Mouse (Mus musculus): ENCODE measurements around the gene Plbd1. TPM values are rescaled to one million over a fixed set of nuclear protein-coding genes. Genes with fewer than 3 reads are reported as not detected.

Gene Plbd1
- polyA plus RNA-seq, 1 experiment from 2014 or later = 37.8 TPM

GRCm38 (mm10) chr6:136672467-136672866, 10.7 kb upstream of the Plbd1 start:
- no peaks in the 10 kb centered on the region for H3K9me3 ChIP-seq (ENCODE audit: control insufficient read depth, low read length)
- H3K9ac ChIP-seq (ENCODE audit: low read length) = no peak overlapping the region
- H3K4me2 ChIP-seq (replicated peaks; ENCODE audit: low read depth) = no peak overlapping the region
- H3K36me3 ChIP-seq (ENCODE audit: control insufficient read depth, insufficient read depth, low read length) = no peaks in the 10 kb centered on the region
- DNase-seq (ENCODE audit: low spot score) (peak; percentile 58), ATAC-seq (ENCODE audit: low FRiP score, low TSS enrichment) (peak; percentile 71)
- no peaks in the 10 kb centered on the region for H3K27me3 ChIP-seq (ENCODE audit: control insufficient read depth, insufficient read depth, low read length)
- no peak overlapping the region for H3K4me3 ChIP-seq (ENCODE audit: low read depth, low read length)
- 0 out of 2 replicates have a peak, but pooled peaks cover 3% of the 10 kb centered on the region for H3K4me1 ChIP-seq (replicated peaks; ENCODE audit: control insufficient read depth, insufficient read depth)
- H3K27ac ChIP-seq (replicated peaks) = peak overlapping the region; percentile 35; the same call in 1 of the 2 replicates
- WGBS = 32% methylated on average over 7 of the region's 7 CpGs
- TF ChIP-seq CTCF (IDR thresholded peaks at IDR 0.05; ENCODE audit: low read depth) (peak; percentile 51), EP300 (optimal IDR thresholded peaks at IDR 0.05) (no peak)

- no peak for ATAC-seq (ENCODE audit: low FRiP score, low TSS enrichment)
These were observed 7.5 kb upstream of the Plbd1 start for GRCm38 (mm10) chr6:136669274-136669673.

GRCm38 (mm10) chr6:136668266-136668986, 6.7 kb upstream of the Plbd1 start:
- H3K4me2 ChIP-seq (replicated peaks; ENCODE audit: low read depth) = no peak overlapping the region
- DNase-seq (ENCODE audit: low spot score) (peak; percentile 63), ATAC-seq (ENCODE audit: low FRiP score, low TSS enrichment) (peak; percentile 93)
- H3K9ac ChIP-seq (ENCODE audit: low read length) = no peak overlapping the region
- 0 out of 2 replicates have a peak, but pooled peaks cover 3% of the 10 kb centered on the region for H3K4me1 ChIP-seq (replicated peaks; ENCODE audit: control insufficient read depth, insufficient read depth)
- H3K27ac ChIP-seq (replicated peaks) = peak overlapping the region; percentile 83
- 35% methylated on average over 14 of the region's 14 CpGs for WGBS
- H3K9me3 ChIP-seq (ENCODE audit: control insufficient read depth, low read length) = no peaks in the 10 kb centered on the region
- H3K27me3 ChIP-seq (ENCODE audit: control insufficient read depth, insufficient read depth, low read length) = no peaks in the 10 kb centered on the region
- no peak for TF ChIP-seq EP300 (optimal IDR thresholded peaks at IDR 0.05)
- TF ChIP-seq CTCF (IDR thresholded peaks at IDR 0.05; ENCODE audit: low read depth) = no peak
- H3K36me3 ChIP-seq (ENCODE audit: control insufficient read depth, insufficient read depth, low read length) = no peaks in the 10 kb centered on the region
- H3K4me3 ChIP-seq (ENCODE audit: low read depth, low read length) = no peak overlapping the region

More at GRCm38 (mm10) chr6:136669274-136669673, 7.5 kb upstream of the Plbd1 start:
- Histone ChIP-seq H3K36me3 (ENCODE audit: control insufficient read depth, insufficient read depth, low read length) (no peaks in the 10 kb centered on the region), H3K4me3 (ENCODE audit: low read depth, low read length) (no peak overlapping the region), H3K27me3 (ENCODE audit: control insufficient read depth, insufficient read depth, low read length) (no peaks in the 10 kb centered on the region), H3K9ac (ENCODE audit: low read length) (no peak overlapping the region), H3K4me2 (replicated peaks; ENCODE audit: low read depth) (no peak overlapping the region), H3K9me3 (ENCODE audit: control insufficient read depth, low read length) (no peaks in the 10 kb centered on the region), H3K27ac (replicated peaks) (peak overlapping the region; percentile 45; the same call in 1 of the 2 replicates), H3K4me1 (replicated peaks; ENCODE audit: control insufficient read depth, insufficient read depth) (0 out of 2 replicates have a peak, but pooled peaks cover 3% of the 10 kb centered on the region)
- DNase-seq (ENCODE audit: low spot score) = no peak
- WGBS = 67% methylated on average over 5 of the region's 5 CpGs
- TF ChIP-seq EP300 (optimal IDR thresholded peaks at IDR 0.05) (no peak), CTCF (IDR thresholded peaks at IDR 0.05; ENCODE audit: low read depth) (no peak)

- ATAC-seq (ENCODE audit: low FRiP score, low TSS enrichment) (0 out of 2 replicates have a peak, but pooled peaks have one; percentile 3), DNase-seq (ENCODE audit: low spot score) (no peak)
- WGBS = 45% methylated on average over 11 of the region's 11 CpGs
- Histone ChIP-seq H3K27ac (replicated peaks) (no peak overlapping the region; the same call in 1 of the 2 replicates), H3K9ac (ENCODE audit: low read length) (peak overlapping the region; percentile 61), H3K36me3 (ENCODE audit: control insufficient read depth, insufficient read depth, low read length) (no peaks in the 10 kb centered on the region), H3K9me3 (ENCODE audit: control insufficient read depth, low read length) (no peaks in the 10 kb centered on the region), H3K4me3 (ENCODE audit: low read depth, low read length) (0 out of 2 replicates have a peak overlapping the region, but pooled peaks have one; percentile 35), H3K27me3 (ENCODE audit: control insufficient read depth, insufficient read depth, low read length) (no peaks in the 10 kb centered on the region), H3K4me1 (replicated peaks; ENCODE audit: control insufficient read depth, insufficient read depth) (no peaks in the 10 kb centered on the region), H3K4me2 (replicated peaks; ENCODE audit: low read depth) (peak overlapping the region; percentile 62)
- TF ChIP-seq CTCF (IDR thresholded peaks at IDR 0.05; ENCODE audit: low read depth) (no peak), EP300 (optimal IDR thresholded peaks at IDR 0.05) (no peak)
These were observed 335 bp upstream of the Plbd1 start for GRCm38 (mm10) chr6:136662063-136662462.

- DNase-seq (ENCODE audit: low spot score) (no peak), ATAC-seq (ENCODE audit: low FRiP score, low TSS enrichment) (peak; percentile 37)
- Histone ChIP-seq H3K4me3 (ENCODE audit: low read depth, low read length) (peak overlapping the region; percentile 35), H3K4me1 (replicated peaks; ENCODE audit: control insufficient read depth, insufficient read depth) (no peaks in the 10 kb centered on the region), H3K4me2 (replicated peaks; ENCODE audit: low read depth) (peak overlapping the region; percentile 62), H3K9ac (ENCODE audit: low read length) (peak overlapping the region; percentile 61), H3K27ac (replicated peaks) (peak overlapping the region; percentile 82), H3K27me3 (ENCODE audit: control insufficient read depth, insufficient read depth, low read length) (no peaks in the 10 kb centered on the region), H3K9me3 (ENCODE audit: control insufficient read depth, low read length) (no peaks in the 10 kb centered on the region), H3K36me3 (ENCODE audit: control insufficient read depth, insufficient read depth, low read length) (no peaks in the 10 kb centered on the region)
- WGBS = 19% methylated on average over 34 of the region's 34 CpGs
- TF ChIP-seq CTCF (IDR thresholded peaks at IDR 0.05; ENCODE audit: low read depth) (no peak), EP300 (optimal IDR thresholded peaks at IDR 0.05) (no peak)
These were observed 660 bp downstream of the Plbd1 start for GRCm38 (mm10) chr6:136660831-136661705.

Measured in stomach, postnatal 0 days (tissue).